Mouse (Mus musculus) megakaryocyte-erythroid progenitor cell, adult 5-6 weeks (primary cell): ENCODE data around the gene Klhdc3. TPM values are rescaled to one million over a fixed set of nuclear protein-coding genes. Genes with fewer than 3 reads are reported as not detected.
A peak's percentile ranks its signal among the peaks of the same experiment; 100 is the strongest.

Experiments
- ATAC-seq: replicated peaks from 2 replicates; pipeline ENCODE4 v1.8.0; 2016; ENCODE audit warnings: mild to moderate bottlenecking, inconsistent platforms; ENCODE audit not compliant: severe bottlenecking, poor library complexity, low FRiP score, low TSS enrichment
- total RNA-seq, 2 experiments: library from RNA; stranded (forward) in 1 of 2; stranded (reverse) in 1 of 2; fragments of 200-1000, 215-1000 nt in 1 of 2; fragments of >200 nt in 1 of 2; fragmentation: Nextera tagmentation in 1 of 2; gene quantifications; 2 replicates each; pipeline ENCODE4 v1.2.3; 2014 to 2017

Gene Klhdc3
- total RNA-seq, 2 experiments from 2014 or later: 33.4 to 104 TPM

DNA sequence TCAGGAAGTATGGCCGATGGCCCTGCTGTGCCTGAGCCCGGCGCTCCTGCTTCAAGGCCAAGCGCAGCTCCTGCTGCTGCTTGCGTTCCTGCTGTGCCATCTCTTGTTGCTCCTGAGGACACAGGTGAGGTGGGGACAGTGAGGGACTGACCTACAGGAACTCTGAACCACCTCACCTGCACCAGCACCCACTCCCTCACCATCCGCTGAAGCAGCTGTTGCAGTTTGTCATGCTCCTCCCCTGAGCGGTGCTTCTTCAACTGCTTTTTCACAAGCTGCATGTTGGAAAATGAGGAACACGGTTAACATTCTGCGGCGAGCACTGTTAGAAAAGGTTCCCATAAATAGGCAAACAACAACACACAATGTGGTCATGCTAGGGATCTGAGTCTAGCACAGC, 10.8 kb downstream of the Klhdc3 start:
- ATAC-seq: no peak

GRCm38 (mm10) chr17:46667712-46668111, 13.0 kb downstream of the Klhdc3 start:
- ATAC-seq: no peak

- ATAC-seq: no peak
Observed at GRCm38 (mm10) chr17:46662730-46663129, 18.0 kb downstream of the Klhdc3 start.

- ATAC-seq: no peak
Observed at GRCm38 (mm10) chr17:46661981-46662380, 18.7 kb downstream of the Klhdc3 start.

- ATAC-seq: no peak
Observed at GRCm38 (mm10) chr17:46661351-46661750, 19.4 kb downstream of the Klhdc3 start.

- no peak for ATAC-seq
Observed at GRCm38 (mm10) chr17:46656054-46656453, 24.7 kb downstream of the Klhdc3 start.

GRCm38 (mm10) chr17:46651755-46652547, 28.8 kb downstream of the Klhdc3 start:
- no peak for ATAC-seq

- ATAC-seq: no peak
Observed at GRCm38 (mm10) chr17:46651292-46651691, 29.4 kb downstream of the Klhdc3 start.

- peak; percentile 83 for ATAC-seq
Observed at GRCm38 (mm10) chr17:46650232-46651031, 30.3 kb downstream of the Klhdc3 start, which contains the start of gene Cul7. TSS of gene Cul7 (plus strand) at chr17:46650337.

DNA sequence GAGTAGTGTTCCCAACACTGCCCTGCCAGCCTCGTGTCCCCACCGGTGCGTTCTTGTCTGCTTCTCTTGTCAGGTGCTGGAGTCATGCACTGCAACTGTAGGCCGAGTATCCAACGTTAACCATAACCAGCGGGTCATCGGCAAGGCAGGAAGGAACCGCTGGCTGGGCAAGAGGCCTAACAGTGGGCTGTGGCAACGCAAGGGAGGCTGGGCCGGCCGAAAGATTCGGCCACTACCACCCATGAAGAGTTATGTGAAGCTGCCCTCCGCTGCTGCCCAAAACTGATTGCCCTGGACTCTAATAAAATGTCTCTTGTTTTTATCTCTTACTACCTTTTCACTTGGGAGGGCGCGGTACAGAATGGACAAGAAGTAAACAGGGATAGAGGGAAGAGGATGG, 30.9 kb downstream of the Klhdc3 start:
- ATAC-seq: no peak

GRCm38 (mm10) chr17:46648436-46648835, 32.3 kb downstream of the Klhdc3 start:
- ATAC-seq: no peak

- ATAC-seq: no peak
Observed at GRCm38 (mm10) chr17:46647279-46647678, 33.4 kb downstream of the Klhdc3 start.

GRCm38 (mm10) chr17:46646322-46646662, 34.4 kb downstream of the Klhdc3 start:
- peak; percentile 25 for ATAC-seq

DNA sequence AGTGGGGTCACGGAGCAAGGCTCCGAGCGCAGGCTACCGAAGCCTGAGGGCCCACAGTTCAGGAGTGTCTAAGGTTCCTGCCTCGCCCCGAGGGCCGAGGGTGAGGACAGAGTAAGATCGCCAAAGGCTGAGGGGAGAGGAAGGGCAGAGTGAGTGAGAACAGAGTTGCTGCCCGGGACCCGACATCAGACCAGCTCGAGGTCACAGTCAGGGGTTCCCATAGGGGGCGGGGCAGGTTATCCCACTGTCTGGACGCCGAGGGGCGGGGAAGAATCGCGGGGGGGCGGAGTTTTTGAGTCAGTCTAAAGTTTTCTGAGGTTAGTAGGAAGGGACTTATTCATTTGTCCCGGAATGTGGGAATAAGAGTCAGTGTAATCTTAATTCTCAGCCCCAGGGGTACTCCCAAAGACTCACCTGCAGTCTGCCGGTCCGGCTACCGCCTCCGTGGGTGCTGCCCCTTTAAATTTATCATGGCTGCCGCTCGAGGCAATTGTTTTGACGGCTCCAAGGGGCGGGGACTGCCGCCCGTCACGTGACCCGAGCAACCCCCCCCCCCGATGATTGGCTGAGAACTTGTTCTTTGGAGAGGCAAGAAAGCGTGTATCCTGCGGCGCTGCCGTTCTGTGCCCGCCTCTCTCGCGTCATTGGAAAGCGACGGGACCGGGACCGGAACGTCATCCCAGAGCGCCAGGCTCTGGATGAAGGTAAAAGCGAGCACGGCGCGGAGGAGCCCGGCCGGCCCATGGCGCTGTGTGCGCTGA, 35.0 kb downstream of the Klhdc3 start, which contains the start of the genes Klc4 and Mrpl2:
Gene Klc4, minus strand, starts transcription at position 462 of the 761 bp plus-strand sequence.
Gene Mrpl2, plus strand, starts transcription at position 669 of the 761 bp plus-strand sequence.
- peak; percentile 80 for ATAC-seq

GRCm38 (mm10) chr17:46644916-46645475, 35.7 kb downstream of the Klhdc3 start:
- no peak for ATAC-seq

DNA sequence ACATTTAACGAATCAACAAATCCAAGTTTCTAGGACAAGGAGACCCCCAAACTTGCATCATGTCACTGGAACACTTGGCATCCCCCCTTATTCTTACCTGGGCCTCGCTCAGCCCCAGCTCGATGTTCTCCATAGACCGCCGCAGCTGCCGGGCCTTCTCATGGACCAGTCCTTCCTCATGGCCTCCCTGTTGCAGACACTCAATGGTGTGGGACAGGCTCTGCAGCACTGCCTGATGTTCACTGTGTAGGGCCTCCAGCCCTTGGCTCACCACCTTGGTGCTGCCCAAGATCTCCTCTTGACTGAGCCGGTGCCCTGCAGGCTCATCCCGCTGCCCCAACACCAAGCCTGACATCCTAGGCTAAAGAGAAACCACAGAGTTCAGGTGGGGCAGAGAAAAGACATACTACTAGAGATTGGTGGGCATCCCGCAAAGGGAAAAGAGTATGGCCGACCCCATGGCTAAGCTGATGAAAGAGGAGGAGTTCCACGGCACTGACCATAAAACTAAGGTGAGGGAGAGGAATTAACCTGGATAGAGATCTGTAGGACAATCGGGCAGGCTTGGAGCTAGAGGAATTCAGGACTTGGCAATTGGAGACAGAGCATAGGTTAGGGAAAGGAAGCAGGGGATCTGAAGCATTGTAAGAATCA, 36.4 kb downstream of the Klhdc3 start:
- ATAC-seq: no peak

- no peak for ATAC-seq
Observed at GRCm38 (mm10) chr17:46642060-46642459, 38.7 kb downstream of the Klhdc3 start.

- no peak for ATAC-seq
Observed at GRCm38 (mm10) chr17:46639929-46640328, 40.8 kb downstream of the Klhdc3 start.
